Mouse (Mus musculus): ENCODE data around the gene Gm21974.
"Not testable (repeated sequence)": the region's sequence is repeated elsewhere in the genome, so short reads cannot be mapped to it uniquely, and the experiment has no call there.

- not testable (repeated sequence) for TF ChIP-seq CTCF (IDR thresholded peaks at IDR 0.05; ENCODE audit: control insufficient read depth, insufficient read depth, low read length); POLR2A (IDR thresholded peaks at IDR 0.05; ENCODE audit: borderline replicate concordance, control insufficient read depth, low read depth, low read length)
Measured at GRCm38 (mm10) chr7:127895891-127896290, 637 bp upstream of the Gm21974 start.
